Mouse (Mus musculus) erythroblast, embryonic 14.5 days (primary cell): ENCODE measurements around the gene Hoxb3. TPM values are rescaled to one million over a fixed set of nuclear protein-coding genes. Genes with fewer than 3 reads are reported as not detected.

Experiments used
- H3K27me3 ChIP-seq: 2 replicates; pipeline ENCODE4 v1.6.1; 2012; ENCODE audit warnings: inconsistent platforms; ENCODE audit not compliant: control insufficient read depth
- H3K36me3 ChIP-seq: 2 replicates; pipeline ENCODE4 v1.6.1; 2012; ENCODE audit warnings: mild to moderate bottlenecking, inconsistent platforms; ENCODE audit not compliant: control insufficient read depth
- H3K4me1 ChIP-seq: 2 replicates; pipeline ENCODE4 v1.6.1; 2012; ENCODE audit warnings: inconsistent platforms; ENCODE audit not compliant: control insufficient read depth
- H3K4me3 ChIP-seq: replicated peaks from 2 replicates; pipeline ENCODE3; 2012; ENCODE audit warnings: moderate library complexity, mild to moderate bottlenecking, inconsistent platforms
- H3K9me3 ChIP-seq: 2 replicates; pipeline ENCODE4 v1.6.1; 2012; ENCODE audit warnings: low read length, inconsistent platforms, mixed read lengths; ENCODE audit not compliant: control insufficient read depth
- GATA1 ChIP-seq: IDR thresholded peaks from 2 replicates; pipeline ENCODE4 v1.6.1; 2012; ENCODE audit warnings: low read length, inconsistent platforms, mixed read lengths
- TAL1 ChIP-seq: IDR thresholded peaks from 3 replicates; pipeline ENCODE4 v1.6.1; 2012; ENCODE audit warnings: low read length, inconsistent platforms, mixed read lengths
- polyA plus RNA-seq: library from polyadenylated mRNA; stranded (reverse); fragments of >175 nt; gene quantifications from 2 replicates; pipeline ENCODE4 v1.2.3, GENCODE M21; 2012

The Hoxb3 gene
- polyA plus RNA-seq, 1 experiment, result not detected

DNA sequence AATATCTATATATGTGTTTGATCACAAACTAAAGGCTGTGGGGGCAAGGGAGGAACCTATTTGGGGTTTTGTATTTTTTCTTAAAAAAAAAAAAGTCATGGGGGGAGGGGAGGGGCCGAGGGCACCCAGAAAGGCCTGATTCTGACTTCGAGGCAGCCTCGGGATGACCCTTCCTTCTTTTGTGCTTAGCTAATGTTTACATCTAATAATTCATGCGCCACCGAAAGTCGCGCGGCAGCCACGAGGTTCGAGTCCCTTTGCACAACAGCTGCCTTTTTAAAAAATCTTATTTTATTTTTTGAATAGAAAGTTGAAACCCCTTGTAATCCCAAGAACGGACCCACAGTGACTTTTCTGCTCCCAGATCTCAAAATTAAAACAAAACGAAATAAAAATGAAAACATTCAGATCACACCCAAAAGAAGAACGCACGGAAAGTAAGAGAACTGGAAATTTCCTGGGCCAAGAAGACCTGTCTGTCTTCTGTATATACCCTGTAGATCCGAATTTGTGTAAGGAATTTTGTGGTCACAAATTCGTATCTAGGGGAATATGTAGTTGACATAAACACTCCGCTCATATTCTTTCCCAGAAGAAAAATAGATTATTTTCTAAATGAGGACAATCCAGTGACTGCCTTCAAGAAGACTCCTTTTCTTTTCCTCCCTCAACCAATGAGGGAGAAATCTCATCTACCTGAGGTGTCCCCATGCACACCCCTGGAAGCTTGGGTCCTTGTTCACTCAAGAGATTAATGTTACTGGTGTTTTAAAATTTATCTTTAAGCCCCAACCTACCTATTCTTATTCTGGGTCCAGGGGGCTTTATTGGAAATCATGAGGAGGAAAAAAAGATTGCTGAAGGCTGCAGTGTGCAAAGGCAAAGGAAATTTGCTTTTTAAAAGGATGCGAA lies 6.2 kb upstream of the Hoxb3 start:
- no peak for TF ChIP-seq GATA1
- TF ChIP-seq TAL1, result no peak
- peaks cover 99% of the 10 kb centered on the region for H3K27me3 ChIP-seq

DNA sequence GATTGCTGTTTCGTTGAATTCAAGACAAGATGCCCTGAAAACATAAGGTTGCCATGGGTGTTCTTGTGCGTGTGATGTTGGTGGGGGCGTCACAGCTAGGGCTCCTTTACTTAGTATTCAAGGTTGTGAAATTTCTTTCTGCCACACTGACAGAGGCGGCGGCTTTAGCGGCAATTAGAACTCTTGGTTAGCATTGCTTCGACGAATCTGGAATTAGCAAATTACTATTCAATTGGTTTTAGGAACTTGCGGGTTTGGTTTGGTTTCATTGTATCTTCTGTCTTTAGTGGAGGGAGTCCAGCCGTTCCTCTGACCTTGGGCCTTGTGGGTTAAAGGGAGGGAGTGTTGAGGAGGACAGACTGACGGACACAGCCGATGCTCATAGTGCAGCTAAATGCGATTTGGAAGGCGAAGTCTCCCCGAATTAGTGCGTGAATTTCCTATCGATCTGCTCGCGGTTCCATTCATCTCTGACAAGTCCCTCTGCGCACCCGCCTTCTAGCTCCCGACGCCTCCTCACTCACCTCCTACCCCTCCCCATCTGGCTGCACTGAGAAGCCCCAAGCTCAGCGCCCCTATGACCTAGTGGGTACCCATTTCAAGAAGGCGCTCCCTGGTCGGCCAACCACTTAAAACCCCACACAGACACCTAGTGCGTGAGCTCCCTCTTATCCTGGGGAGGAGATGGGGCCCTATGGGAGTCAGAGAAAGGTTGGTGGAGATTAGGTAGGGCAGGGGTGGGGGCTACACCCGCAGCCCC lies 5.3 kb upstream of the Hoxb3 start, which contains the start of gene Hoxb4:
Gene Hoxb4, plus strand, starts transcription at position 660 of the 760 bp plus-strand sequence.
- H3K4me3 ChIP-seq, result peak within 1 kb of the TSS; percentile 16
- H3K9me3 ChIP-seq, result no peaks in the 10 kb centered on the region
- TF ChIP-seq GATA1 (no peak), TAL1 (no peak)
- H3K27me3 ChIP-seq, result peaks cover 99% of the 10 kb centered on the region
- no peaks in the 10 kb centered on the region for H3K36me3 ChIP-seq
- H3K4me1 ChIP-seq, result no peaks in the 10 kb centered on the region

More for the DNA sequence above, 6.2 kb upstream of the Hoxb3 start:
- Histone ChIP-seq H3K4me3 (no peak overlapping the region), H3K36me3 (no peaks in the 10 kb centered on the region), H3K4me1 (no peaks in the 10 kb centered on the region), H3K9me3 (no peaks in the 10 kb centered on the region)

DNA sequence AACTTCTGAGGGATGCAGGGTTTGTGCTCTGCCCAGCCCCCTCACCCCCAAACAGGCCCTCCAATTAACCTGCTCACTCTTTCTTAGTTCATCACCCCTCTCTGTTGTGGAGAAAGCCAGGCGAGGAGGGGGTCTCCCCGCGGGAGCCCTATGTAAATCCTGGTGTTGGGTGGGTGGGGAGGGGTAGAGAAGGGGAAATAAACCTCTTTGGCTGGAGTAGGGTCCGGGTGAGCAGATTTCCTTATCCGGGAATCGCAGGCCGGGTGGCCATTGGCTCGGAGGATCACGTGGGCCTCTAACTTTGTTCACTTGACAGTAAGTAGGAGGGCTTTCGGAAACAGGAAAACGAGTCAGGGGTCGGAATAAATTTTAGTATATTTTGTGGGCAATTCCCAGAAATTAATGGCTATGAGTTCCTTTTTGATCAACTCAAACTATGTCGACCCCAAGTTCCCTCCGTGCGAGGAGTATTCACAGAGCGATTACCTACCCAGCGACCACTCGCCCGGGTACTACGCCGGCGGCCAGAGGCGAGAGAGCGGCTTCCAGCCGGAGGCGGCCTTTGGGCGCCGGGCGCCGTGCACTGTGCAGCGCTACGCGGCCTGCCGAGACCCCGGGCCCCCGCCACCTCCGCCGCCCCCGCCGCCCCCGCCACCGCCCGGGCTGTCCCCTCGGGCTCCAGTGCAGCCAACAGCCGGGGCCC lies 4.6 kb upstream of the Hoxb3 start:
- Histone ChIP-seq H3K4me3 (no peak overlapping the region), H3K36me3 (no peaks in the 10 kb centered on the region), H3K27me3 (peaks cover 97% of the 10 kb centered on the region)

DNA sequence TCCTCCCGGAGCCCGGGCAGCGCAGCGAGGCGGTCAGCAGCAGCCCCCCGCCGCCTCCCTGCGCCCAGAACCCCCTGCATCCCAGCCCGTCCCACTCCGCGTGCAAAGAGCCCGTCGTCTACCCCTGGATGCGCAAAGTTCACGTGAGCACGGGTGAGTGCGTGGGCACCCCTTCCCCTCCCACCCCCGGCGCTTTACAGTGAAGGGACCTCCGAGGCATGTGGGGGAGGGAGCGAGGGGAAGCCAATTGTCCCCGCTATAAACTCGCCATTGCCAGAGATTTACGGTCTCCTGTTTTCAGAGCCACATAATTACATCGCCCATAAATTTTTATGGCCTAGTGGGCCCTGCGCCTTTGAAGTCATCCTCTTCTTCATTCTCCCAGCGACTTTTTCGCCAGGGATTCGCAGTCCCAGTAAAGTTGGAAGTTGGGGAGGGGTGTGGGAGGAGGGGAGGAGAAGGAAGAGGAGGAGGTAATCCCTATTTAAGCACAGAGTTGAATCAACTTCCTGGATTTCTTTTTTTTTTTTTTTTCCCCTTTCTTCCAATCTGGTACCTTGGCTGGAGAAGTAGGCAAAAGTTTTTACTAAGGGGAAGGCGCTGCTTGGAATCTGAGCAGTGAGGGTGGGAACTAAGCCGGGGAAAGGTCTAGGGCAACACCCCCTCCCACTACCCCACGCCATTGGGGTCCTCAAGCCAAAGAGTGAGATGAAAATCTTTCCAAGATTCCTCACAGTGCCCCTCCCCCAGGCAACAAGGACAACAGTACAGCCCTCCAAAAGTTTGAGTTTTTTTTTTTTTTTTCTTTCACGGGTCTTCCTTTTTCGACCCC lies 3.8 kb upstream of the Hoxb3 start:
- Histone ChIP-seq H3K4me3 (peak overlapping the region; percentile 16), H3K4me1 (no peaks in the 10 kb centered on the region), H3K9me3 (no peaks in the 10 kb centered on the region), H3K27me3 (peaks cover 96% of the 10 kb centered on the region), H3K36me3 (no peaks in the 10 kb centered on the region)
- TF ChIP-seq TAL1, result no peak

More for the DNA sequence above, 4.6 kb upstream of the Hoxb3 start:
- TF ChIP-seq GATA1 (no peak), TAL1 (no peak)
- Histone ChIP-seq H3K4me1 (no peaks in the 10 kb centered on the region), H3K9me3 (no peaks in the 10 kb centered on the region)

DNA sequence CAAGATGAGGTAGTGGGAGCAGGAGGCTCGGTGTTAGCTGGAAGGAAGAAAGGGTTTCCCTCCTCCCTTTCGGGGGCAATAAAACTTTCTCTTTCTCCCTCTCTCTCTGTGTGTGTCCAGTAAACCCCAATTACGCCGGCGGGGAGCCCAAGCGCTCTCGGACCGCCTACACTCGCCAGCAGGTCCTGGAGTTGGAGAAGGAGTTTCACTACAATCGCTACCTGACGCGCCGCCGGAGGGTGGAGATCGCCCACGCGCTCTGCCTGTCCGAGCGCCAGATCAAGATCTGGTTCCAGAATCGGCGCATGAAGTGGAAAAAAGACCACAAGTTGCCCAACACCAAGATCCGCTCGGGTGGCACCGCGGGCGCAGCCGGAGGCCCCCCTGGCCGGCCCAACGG lies 3.2 kb upstream of the Hoxb3 start:
- Histone ChIP-seq H3K27me3 (peaks cover 96% of the 10 kb centered on the region), H3K4me3 (no peak overlapping the region), H3K4me1 (no peaks in the 10 kb centered on the region), H3K36me3 (no peaks in the 10 kb centered on the region), H3K9me3 (no peaks in the 10 kb centered on the region)
- TF ChIP-seq GATA1 (no peak), TAL1 (no peak)

DNA sequence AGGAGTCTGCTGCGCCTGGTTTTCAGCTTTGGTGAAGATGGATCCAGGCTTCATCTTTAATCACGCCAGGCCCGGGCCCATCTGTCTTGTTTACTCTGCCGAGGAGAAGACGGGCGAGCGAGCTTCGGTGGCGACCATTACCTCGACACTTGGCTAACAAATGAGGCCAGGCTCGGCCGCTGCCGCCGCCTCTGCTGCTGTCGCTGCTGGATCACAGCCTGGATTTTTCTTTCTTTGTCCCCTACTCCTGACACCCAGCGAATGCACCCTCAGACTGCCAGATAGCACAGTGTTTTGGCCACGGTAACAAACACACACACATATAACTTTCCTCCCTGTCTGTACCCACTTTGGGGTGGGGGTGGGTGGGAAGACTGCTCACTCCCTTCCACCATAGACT lies 2.4 kb upstream of the Hoxb3 start:
- no peak for TF ChIP-seq GATA1
- TF ChIP-seq TAL1, result no peak
- Histone ChIP-seq H3K27me3 (peaks cover 96% of the 10 kb centered on the region), H3K4me1 (no peaks in the 10 kb centered on the region), H3K9me3 (no peaks in the 10 kb centered on the region), H3K36me3 (no peaks in the 10 kb centered on the region), H3K4me3 (no peak overlapping the region)

DNA sequence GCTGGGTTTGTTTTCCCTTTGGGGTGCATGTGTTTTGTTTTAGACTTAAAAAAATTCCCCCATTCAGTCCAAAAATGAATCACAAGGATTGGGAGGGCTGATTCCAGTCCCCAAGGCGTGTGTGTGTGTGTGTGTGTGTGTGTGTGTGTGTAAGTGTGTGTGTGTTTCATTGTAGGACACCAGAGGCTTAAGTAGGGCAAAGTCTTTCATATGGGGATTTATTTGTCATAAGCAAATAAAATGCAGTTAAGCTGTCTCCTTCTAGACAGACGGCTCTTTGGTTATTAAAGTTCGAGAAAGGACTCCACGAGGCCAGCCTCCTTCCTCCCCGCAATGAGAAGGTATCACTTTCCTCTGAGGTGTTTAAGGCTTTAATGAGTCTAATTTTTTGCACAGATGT lies 1.3 kb upstream of the Hoxb3 start:
- H3K4me1 ChIP-seq, result no peaks in the 10 kb centered on the region
- peaks cover 96% of the 10 kb centered on the region for H3K27me3 ChIP-seq
- no peak overlapping the region for H3K4me3 ChIP-seq
- no peaks in the 10 kb centered on the region for H3K36me3 ChIP-seq
- no peaks in the 10 kb centered on the region for H3K9me3 ChIP-seq
- TF ChIP-seq TAL1 (no peak), GATA1 (no peak)

DNA sequence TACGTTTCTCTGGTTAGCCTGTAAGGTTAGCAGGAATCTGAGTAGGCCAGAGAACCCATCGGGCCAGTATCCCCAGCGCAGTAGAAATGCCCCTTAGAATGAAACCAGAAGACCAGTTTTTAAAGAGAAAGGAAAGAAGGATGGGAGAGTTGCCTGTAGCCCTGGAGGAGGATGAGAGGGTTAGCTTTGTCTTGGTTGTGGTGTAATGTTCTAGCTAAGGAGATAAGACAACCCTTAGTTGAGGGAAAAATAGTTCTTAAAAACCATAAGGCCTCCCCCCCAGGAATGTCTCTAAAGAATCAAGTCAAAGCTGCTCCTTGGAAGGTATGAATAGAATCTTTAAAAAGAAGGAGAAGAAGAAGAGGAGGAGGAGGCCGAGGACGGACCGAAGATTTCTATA lies 388 bp upstream of the Hoxb3 start:
- Histone ChIP-seq H3K9me3 (no peaks in the 10 kb centered on the region), H3K27me3 (peaks cover 96% of the 10 kb centered on the region), H3K36me3 (no peaks in the 10 kb centered on the region), H3K4me3 (no peak overlapping the region), H3K4me1 (no peaks in the 10 kb centered on the region)
- TF ChIP-seq TAL1 (no peak), GATA1 (no peak)
